Mouse (Mus musculus) kidney, adult 2 months (tissue): ENCODE measurements at regions not wholly inside any gene's neighbourhood (a gene's known extent, or its start where the extent isn't known, plus 50 kb on each side); places are given as distances from the start of the nearest gene placed in this dataset.

Experiments
- CTCF ChIP-seq: fragments of 200-500 bp; conservative IDR thresholded peaks from 2 replicates; pipeline ENCODE4 v1.5.1; 2011; ENCODE audit warnings: low read depth, mild to moderate bottlenecking, control low read depth, low read length, moderate library complexity, mixed read lengths; ENCODE audit not compliant: insufficient read depth, insufficient read length
- POLR2A ChIP-seq: fragments of 200-500 bp; IDR thresholded peaks from one replicate; pipeline ENCODE4 v1.6.1; 2011; ENCODE audit warnings: low read depth, low read length, control low read depth

GRCm38 (mm10) chrX:99245541-99245940 lies 109.6 kb downstream of the Efnb1 start:
- TF ChIP-seq CTCF (no peak), POLR2A (no peak)
